Mouse (Mus musculus): ENCODE data around the gene Irf2bp1.

The Irf2bp1 gene

GRCm38 (mm10) chr7:19028067-19028466 is 24.2 kb downstream of the Irf2bp1 start:
- DNase-seq (ENCODE audit: low read depth) = no peak

- no peak for DNase-seq (ENCODE audit: low read depth)
Measured at GRCm38 (mm10) chr7:19029084-19029653, 25.3 kb downstream of the Irf2bp1 start.

GRCm38 (mm10) chr7:19031641-19032040 is 27.8 kb downstream of the Irf2bp1 start:
- no peak for DNase-seq (ENCODE audit: low read depth)

GRCm38 (mm10) chr7:19044616-19045015 is 40.8 kb downstream of the Irf2bp1 start:
- DNase-seq (ENCODE audit: low read depth) = no peak

- DNase-seq (ENCODE audit: low read depth) = no peak
Measured at GRCm38 (mm10) chr7:19046286-19047069, 42.6 kb downstream of the Irf2bp1 start.

GRCm38 (mm10) chr7:19048006-19048527 is 44.2 kb downstream of the Irf2bp1 start:
- no peak for DNase-seq (ENCODE audit: low read depth)

- no peak for DNase-seq (ENCODE audit: low read depth)
Measured at GRCm38 (mm10) chr7:19049252-19049651, 45.4 kb downstream of the Irf2bp1 start.

- DNase-seq (ENCODE audit: low read depth) = no peak
Measured at GRCm38 (mm10) chr7:19050172-19050571, 46.3 kb downstream of the Irf2bp1 start.

GRCm38 (mm10) chr7:19051161-19051560 is 47.3 kb downstream of the Irf2bp1 start:
- DNase-seq (ENCODE audit: low read depth) = no peak

GRCm38 (mm10) chr7:19052345-19053135 is 48.7 kb downstream of the Irf2bp1 start:
- no peak for DNase-seq (ENCODE audit: low read depth)

- DNase-seq (ENCODE audit: low read depth) = no peak
Measured at GRCm38 (mm10) chr7:19053136-19053532, 49.3 kb downstream of the Irf2bp1 start.

GRCm38 (mm10) chr7:19054047-19054776 is 50.4 kb downstream of the Irf2bp1 start, which contains the start of gene Rsph6a:
Gene Rsph6a, plus strand, starts transcription at chr7:19054690.
- no peak for DNase-seq (ENCODE audit: low read depth)

- no peak for DNase-seq (ENCODE audit: low read depth)
Measured at GRCm38 (mm10) chr7:19054777-19055076, 50.9 kb downstream of the Irf2bp1 start.

- DNase-seq (ENCODE audit: low read depth) = no peak
Measured at GRCm38 (mm10) chr7:19055108-19055507, 51.3 kb downstream of the Irf2bp1 start.
